In the genomic region with DNA sequence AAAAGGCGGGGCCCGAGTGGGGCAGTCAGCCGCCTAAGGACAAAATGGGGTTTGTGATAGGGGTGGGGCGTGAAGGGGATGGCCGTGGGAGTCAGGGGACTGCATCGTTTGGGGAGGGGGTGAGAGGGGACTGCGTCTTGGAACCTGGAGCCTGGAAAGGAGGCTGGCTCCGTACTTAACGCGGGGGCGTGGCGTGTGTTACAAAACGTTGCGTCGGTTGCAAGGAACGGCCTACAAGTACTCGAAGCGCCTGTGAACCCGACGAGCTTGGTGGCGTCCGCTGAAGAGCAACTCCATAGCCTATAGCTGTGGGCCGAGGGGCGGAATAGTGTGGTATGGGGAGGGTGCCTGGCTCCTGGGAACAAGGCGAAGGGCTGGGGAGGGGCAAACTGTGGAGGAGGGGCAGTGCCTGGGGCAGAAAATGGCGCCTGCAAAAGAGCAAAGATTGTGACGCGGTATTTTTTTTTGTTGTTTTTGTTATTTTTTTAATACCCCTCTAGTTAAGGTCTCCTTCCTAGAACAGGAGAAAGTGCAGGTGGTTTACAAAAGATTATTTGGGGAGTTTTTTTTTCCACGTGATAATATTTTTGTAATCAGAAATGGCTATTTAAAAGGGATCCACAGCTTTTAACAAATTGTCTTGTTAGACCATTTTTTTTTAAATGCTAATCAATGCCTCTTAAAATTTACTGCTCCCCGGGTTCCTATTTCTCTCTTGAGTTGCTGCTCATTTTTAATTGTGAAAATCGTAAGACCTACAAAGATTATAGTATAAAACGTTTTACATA, we compare ENCODE assay signal across 1 mouse cellular context.
TF ChIP-seq lines count a peak whose summit lies in the region.

No protein-coding gene starts in this region.

TF ChIP-seq in myocyte, 11 proteins besides CTCF, POLR2A, EP300 and RAD21 (continued from another document):
- TF ChIP-seq E2F4 (IDR thresholded peaks at IDR 0.05; ENCODE audit: insufficient read depth) (no peak), TCF3 (IDR thresholded peaks at IDR 0.05; ENCODE audit: insufficient read length, low read depth) (no peak), MAX (IDR thresholded peaks at IDR 0.05; ENCODE audit: low read depth) (no peak), TCF12 (IDR thresholded peaks at IDR 0.05; ENCODE audit: insufficient read depth, poor library complexity, severe bottlenecking) (no peak), MYOG (IDR thresholded peaks at IDR 0.05; ENCODE audit: control insufficient read depth in 1 of 3, insufficient read depth in 1 of 3, insufficient read length in 2 of 3, low read depth in 2 of 3) (no peak), SRF (IDR thresholded peaks at IDR 0.05; ENCODE audit: control insufficient read depth, insufficient read length, low read depth) (no peak), REST (IDR thresholded peaks at IDR 0.05; ENCODE audit: insufficient read depth, insufficient read length) (no peak)
